Mouse (Mus musculus): ENCODE results near the gene Slc38a8. TPM values are rescaled to one million over a fixed set of nuclear protein-coding genes. Genes with fewer than 3 reads are reported as not detected.

Gene Slc38a8
- total and polyA plus RNA-seq, 3 experiments = 0.11 TPM; not detected in 2

DNA sequence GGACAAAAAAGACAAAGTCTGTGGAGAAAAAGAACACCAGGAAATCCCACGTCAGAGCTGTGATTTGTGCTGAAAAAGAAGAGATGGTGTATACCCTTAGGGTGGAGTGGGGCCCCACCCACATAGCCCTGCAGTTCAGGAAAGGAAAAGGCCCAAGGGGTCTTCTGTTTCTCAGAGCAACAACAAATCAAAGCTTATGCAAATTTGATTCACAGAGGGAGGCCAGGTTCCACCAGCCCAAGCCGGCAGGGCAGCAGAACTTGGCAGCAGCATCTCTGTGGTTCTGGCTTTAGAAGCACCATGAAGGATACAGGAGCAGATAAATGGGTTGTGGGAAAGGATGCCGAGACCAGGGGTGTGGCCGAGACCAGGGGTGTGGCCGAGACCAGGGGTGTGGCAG is 22.8 kb downstream of the Slc38a8 start:
- no peak overlapping the region for H3K4me3 ChIP-seq (ENCODE audit: low read depth, low read length)
- ATAC-seq (ENCODE audit: extremely low read depth, insufficient number of reproducible peaks, low FRiP score, poor library complexity, severe bottlenecking) (no peak), DNase-seq (ENCODE audit: low spot score) (no peak)
- no peak for TF ChIP-seq GATA2 (IDR thresholded peaks at IDR 0.05; ENCODE audit: borderline replicate concordance, low read depth, low read length)
- no peak for TF ChIP-seq TAL1 (conservative IDR thresholded peaks at IDR 0.05; ENCODE audit: low read depth, low read length)
- TF ChIP-seq POLR2AphosphoS5 (IDR thresholded peaks at IDR 0.05; ENCODE audit: insufficient replicate concordance, low read depth, low read length) = no peak
- TF ChIP-seq CTCF (IDR thresholded peaks at IDR 0.05; ENCODE audit: low read depth, low read length) = no peak
- TF ChIP-seq GATA1 (IDR thresholded peaks at IDR 0.05; ENCODE audit: borderline replicate concordance, low read length) = no peak
- peaks cover 36% of the 10 kb centered on the region for H3K27me3 ChIP-seq (ENCODE audit: insufficient read depth, low read length)
- no peaks in the 10 kb centered on the region for H3K9me3 ChIP-seq (replicated peaks)
- no peaks in the 10 kb centered on the region for H3K36me3 ChIP-seq (replicated peaks)
- H3K4me1 ChIP-seq (ENCODE audit: insufficient read depth, low read depth, low read length) = no peaks in the 10 kb centered on the region

DNA sequence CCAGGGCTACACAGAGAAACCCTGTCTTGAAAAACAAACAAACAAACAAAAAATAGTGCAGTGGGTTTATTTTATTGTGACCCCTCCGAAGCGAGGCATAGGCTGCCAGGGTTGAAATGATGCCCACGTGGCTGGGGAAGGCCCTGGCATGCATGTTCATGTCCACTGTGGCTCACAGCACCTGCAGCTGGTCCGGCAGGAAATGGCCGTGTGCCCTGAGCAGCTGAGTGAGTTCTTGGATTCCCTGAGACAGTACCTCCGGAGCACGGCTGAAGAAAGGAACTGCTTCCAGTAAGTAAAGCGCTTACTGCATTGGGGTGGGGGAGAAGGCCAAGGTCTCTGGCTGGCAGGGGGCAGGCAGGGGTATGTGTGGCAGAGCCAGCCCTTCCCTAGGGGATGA is 33.4 kb downstream of the Slc38a8 start:
- TF ChIP-seq GATA1 (IDR thresholded peaks at IDR 0.05; ENCODE audit: borderline replicate concordance, low read length) = no peak
- no peaks in the 10 kb centered on the region for H3K9me3 ChIP-seq (replicated peaks)
- no peaks in the 10 kb centered on the region for H3K36me3 ChIP-seq (replicated peaks)
- H3K4me1 ChIP-seq (ENCODE audit: insufficient read depth, low read depth, low read length) = no peaks in the 10 kb centered on the region
- no peak for DNase-seq (ENCODE audit: low spot score)
- no peak for ATAC-seq (ENCODE audit: extremely low read depth, insufficient number of reproducible peaks, low FRiP score, poor library complexity, severe bottlenecking)
- peaks cover 17% of the 10 kb centered on the region; the same call in 1 of the 2 replicates for H3K27me3 ChIP-seq (ENCODE audit: insufficient read depth, low read length)
- H3K4me3 ChIP-seq (ENCODE audit: low read depth, low read length) = no peak overlapping the region

DNA sequence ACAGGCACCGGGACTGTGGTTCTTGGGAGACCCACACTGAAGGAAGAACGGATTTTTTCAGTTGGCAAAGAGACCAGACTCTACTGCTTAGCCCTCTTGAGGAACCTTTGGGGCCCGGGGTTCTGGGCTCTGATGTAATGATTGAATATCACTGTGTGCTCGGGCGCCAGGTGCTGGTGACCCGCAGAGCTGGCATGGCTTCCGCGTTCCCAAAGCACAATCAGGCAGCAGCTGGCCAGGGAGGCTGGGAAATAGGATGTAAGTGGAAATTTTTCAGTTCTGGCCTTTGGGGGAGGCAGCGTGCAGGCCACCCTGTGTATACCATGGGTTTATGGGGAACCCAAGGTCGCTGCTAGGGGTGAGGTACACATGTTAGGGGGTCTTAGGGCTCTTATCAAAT is 34.7 kb downstream of the Slc38a8 start:
- Histone ChIP-seq H3K36me3 (replicated peaks) (no peaks in the 10 kb centered on the region), H3K4me3 (ENCODE audit: low read depth, low read length) (no peak overlapping the region), H3K27me3 (ENCODE audit: insufficient read depth, low read length) (peaks cover 12% of the 10 kb centered on the region; the same call in 1 of the 2 replicates), H3K4me1 (ENCODE audit: insufficient read depth, low read depth, low read length) (no peaks in the 10 kb centered on the region), H3K9me3 (replicated peaks) (no peaks in the 10 kb centered on the region)
- DNase-seq (ENCODE audit: low spot score) = no peak
- no peak for ATAC-seq (ENCODE audit: extremely low read depth, insufficient number of reproducible peaks, low FRiP score, poor library complexity, severe bottlenecking)
- TF ChIP-seq GATA1 (IDR thresholded peaks at IDR 0.05; ENCODE audit: borderline replicate concordance, low read length) (no peak), CTCF (IDR thresholded peaks at IDR 0.05; ENCODE audit: low read depth, low read length) (no peak), TAL1 (conservative IDR thresholded peaks at IDR 0.05; ENCODE audit: low read depth, low read length) (no peak), GATA2 (IDR thresholded peaks at IDR 0.05; ENCODE audit: borderline replicate concordance, low read depth, low read length) (no peak), POLR2AphosphoS5 (IDR thresholded peaks at IDR 0.05; ENCODE audit: insufficient replicate concordance, low read depth, low read length) (no peak)

DNA sequence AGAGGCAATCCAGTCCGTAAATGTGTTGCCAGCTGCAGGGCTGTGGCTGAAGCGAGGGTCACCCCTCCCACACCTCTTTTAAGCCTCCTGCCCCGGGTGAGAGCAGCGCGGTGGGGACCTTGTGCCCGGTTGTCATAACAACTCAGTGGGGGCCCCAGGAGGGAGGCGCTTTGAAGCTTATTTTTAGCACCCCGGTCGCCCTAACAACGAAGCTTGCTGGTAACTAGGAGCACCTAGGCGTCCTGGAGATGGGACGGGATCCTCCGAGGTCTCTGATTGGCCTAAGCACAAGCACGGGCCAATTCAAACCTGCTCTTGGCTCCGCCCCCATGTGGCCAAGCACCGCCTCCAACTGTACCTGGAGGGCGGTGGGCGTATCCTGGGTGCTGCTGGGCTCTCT is 35.4 kb downstream of the Slc38a8 start:
- no peaks in the 10 kb centered on the region for H3K36me3 ChIP-seq (replicated peaks)
- H3K4me3 ChIP-seq (ENCODE audit: low read depth, low read length) = no peak overlapping the region
- TF ChIP-seq GATA2 (IDR thresholded peaks at IDR 0.05; ENCODE audit: borderline replicate concordance, low read depth, low read length) = no peak
- no peak for TF ChIP-seq TAL1 (conservative IDR thresholded peaks at IDR 0.05; ENCODE audit: low read depth, low read length)
- no peak for TF ChIP-seq CTCF (IDR thresholded peaks at IDR 0.05; ENCODE audit: low read depth, low read length)
- no peaks in the 10 kb centered on the region for H3K4me1 ChIP-seq (ENCODE audit: insufficient read depth, low read depth, low read length)
- no peak for ATAC-seq (ENCODE audit: extremely low read depth, insufficient number of reproducible peaks, low FRiP score, poor library complexity, severe bottlenecking)
- H3K9me3 ChIP-seq (replicated peaks) = no peaks in the 10 kb centered on the region
- no peak for DNase-seq (ENCODE audit: low spot score)
- peaks cover 7% of the 10 kb centered on the region; the same call in 1 of the 2 replicates for H3K27me3 ChIP-seq (ENCODE audit: insufficient read depth, low read length)

DNA sequence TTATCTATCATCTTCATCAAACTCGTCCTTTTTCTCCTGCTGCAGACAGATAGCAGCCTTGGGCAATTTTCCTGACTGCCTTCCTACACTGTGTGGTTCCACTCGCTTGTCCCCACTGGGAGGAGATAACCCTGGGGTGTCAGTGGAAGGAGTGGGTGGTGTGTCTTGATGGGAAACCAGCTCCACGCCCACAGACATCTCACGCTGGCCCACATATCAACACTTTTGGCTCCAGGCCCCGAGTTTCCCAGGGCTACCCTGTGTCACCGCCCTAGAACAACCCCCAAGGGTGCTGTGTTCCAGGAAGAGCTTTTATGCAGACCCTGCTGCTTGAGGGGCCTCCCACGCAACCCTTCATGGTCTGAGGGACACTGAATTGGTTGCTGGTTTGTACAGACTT is 37.8 kb downstream of the Slc38a8 start:
- Histone ChIP-seq H3K36me3 (replicated peaks) (no peaks in the 10 kb centered on the region), H3K4me3 (ENCODE audit: low read depth, low read length) (no peak overlapping the region), H3K9me3 (replicated peaks) (no peaks in the 10 kb centered on the region), H3K4me1 (ENCODE audit: insufficient read depth, low read depth, low read length) (no peaks in the 10 kb centered on the region), H3K27me3 (ENCODE audit: insufficient read depth, low read length) (peaks cover 2% of the 10 kb centered on the region; the same call in 1 of the 2 replicates)
- ATAC-seq (ENCODE audit: extremely low read depth, insufficient number of reproducible peaks, low FRiP score, poor library complexity, severe bottlenecking) = no peak
- no peak for TF ChIP-seq GATA1 (IDR thresholded peaks at IDR 0.05; ENCODE audit: borderline replicate concordance, low read length)
- no peak for TF ChIP-seq CTCF (IDR thresholded peaks at IDR 0.05; ENCODE audit: low read depth, low read length)
- TF ChIP-seq GATA2 (IDR thresholded peaks at IDR 0.05; ENCODE audit: borderline replicate concordance, low read depth, low read length) = no peak
- TF ChIP-seq POLR2AphosphoS5 (IDR thresholded peaks at IDR 0.05; ENCODE audit: insufficient replicate concordance, low read depth, low read length) = no peak
- no peak for TF ChIP-seq TAL1 (conservative IDR thresholded peaks at IDR 0.05; ENCODE audit: low read depth, low read length)
- no peak for DNase-seq (ENCODE audit: low spot score)

DNA sequence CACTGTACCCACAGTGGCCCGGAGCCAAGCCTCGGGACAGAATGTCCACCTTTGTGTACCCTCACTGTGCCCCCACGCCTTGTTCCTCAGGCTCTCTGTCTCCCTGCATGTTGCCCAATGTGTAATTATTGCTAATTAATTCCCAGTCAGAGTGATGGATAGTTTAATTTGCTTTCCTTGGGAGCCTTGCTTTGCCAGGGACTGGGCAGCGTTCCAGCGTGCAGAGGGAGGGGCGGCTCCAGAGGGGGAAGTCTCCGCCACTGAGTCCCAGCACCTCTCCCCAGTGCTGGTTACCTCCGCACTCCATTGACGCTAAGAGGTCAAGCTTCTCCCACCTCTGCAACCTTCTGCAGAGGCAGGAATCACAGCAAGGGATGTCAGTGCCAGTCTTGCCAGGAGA is 40.1 kb downstream of the Slc38a8 start:
- no peak for ATAC-seq (ENCODE audit: extremely low read depth, insufficient number of reproducible peaks, low FRiP score, poor library complexity, severe bottlenecking)
- Histone ChIP-seq H3K9me3 (replicated peaks) (no peaks in the 10 kb centered on the region), H3K4me1 (ENCODE audit: insufficient read depth, low read depth, low read length) (no peaks in the 10 kb centered on the region), H3K36me3 (replicated peaks) (no peaks in the 10 kb centered on the region), H3K4me3 (ENCODE audit: low read depth, low read length) (no peak overlapping the region), H3K27me3 (ENCODE audit: insufficient read depth, low read length) (peaks cover 2% of the 10 kb centered on the region; the same call in 1 of the 2 replicates)
- DNase-seq (ENCODE audit: low spot score) = no peak
- TF ChIP-seq GATA1 (IDR thresholded peaks at IDR 0.05; ENCODE audit: borderline replicate concordance, low read length) (no peak), TAL1 (conservative IDR thresholded peaks at IDR 0.05; ENCODE audit: low read depth, low read length) (no peak), POLR2AphosphoS5 (IDR thresholded peaks at IDR 0.05; ENCODE audit: insufficient replicate concordance, low read depth, low read length) (no peak), CTCF (IDR thresholded peaks at IDR 0.05; ENCODE audit: low read depth, low read length) (no peak), GATA2 (IDR thresholded peaks at IDR 0.05; ENCODE audit: borderline replicate concordance, low read depth, low read length) (no peak)

DNA sequence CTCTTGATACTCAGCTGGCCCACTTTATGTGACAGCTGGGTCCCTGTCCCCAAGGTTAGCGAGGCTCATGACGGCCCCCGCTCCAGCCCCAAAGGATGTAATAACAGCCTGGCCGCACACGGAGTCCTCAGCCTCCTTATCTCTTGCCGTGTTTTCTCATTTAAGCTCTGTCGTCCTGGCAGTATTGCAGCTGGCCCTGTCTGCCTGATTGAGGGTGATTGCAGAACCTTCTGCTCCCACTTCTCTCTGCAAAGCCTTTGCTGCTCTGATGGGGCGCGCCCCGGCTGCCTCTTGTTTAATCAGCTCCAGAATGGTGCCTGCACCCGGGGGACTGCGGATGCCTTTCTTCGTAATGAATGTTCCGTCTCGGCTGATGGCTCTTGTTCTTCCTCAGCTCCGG is 41.8 kb downstream of the Slc38a8 start:
- ATAC-seq (ENCODE audit: extremely low read depth, insufficient number of reproducible peaks, low FRiP score, poor library complexity, severe bottlenecking) (no peak), DNase-seq (ENCODE audit: low spot score) (no peak)
- no peaks in the 10 kb centered on the region for H3K36me3 ChIP-seq (replicated peaks)
- H3K4me1 ChIP-seq (ENCODE audit: insufficient read depth, low read depth, low read length) = no peaks in the 10 kb centered on the region
- no peak overlapping the region for H3K4me3 ChIP-seq (ENCODE audit: low read depth, low read length)
- TF ChIP-seq GATA2 (IDR thresholded peaks at IDR 0.05; ENCODE audit: borderline replicate concordance, low read depth, low read length) = no peak
- no peak for TF ChIP-seq POLR2AphosphoS5 (IDR thresholded peaks at IDR 0.05; ENCODE audit: insufficient replicate concordance, low read depth, low read length)
- no peak for TF ChIP-seq GATA1 (IDR thresholded peaks at IDR 0.05; ENCODE audit: borderline replicate concordance, low read length)
- no peak for TF ChIP-seq CTCF (IDR thresholded peaks at IDR 0.05; ENCODE audit: low read depth, low read length)
- no peak for TF ChIP-seq TAL1 (conservative IDR thresholded peaks at IDR 0.05; ENCODE audit: low read depth, low read length)
- H3K27me3 ChIP-seq (ENCODE audit: insufficient read depth, low read length) = peaks cover 9% of the 10 kb centered on the region
- no peaks in the 10 kb centered on the region for H3K9me3 ChIP-seq (replicated peaks)

Data from G1E (cell line).